ENCODE assay signal across 10 mouse cellular contexts in the genomic region with DNA sequence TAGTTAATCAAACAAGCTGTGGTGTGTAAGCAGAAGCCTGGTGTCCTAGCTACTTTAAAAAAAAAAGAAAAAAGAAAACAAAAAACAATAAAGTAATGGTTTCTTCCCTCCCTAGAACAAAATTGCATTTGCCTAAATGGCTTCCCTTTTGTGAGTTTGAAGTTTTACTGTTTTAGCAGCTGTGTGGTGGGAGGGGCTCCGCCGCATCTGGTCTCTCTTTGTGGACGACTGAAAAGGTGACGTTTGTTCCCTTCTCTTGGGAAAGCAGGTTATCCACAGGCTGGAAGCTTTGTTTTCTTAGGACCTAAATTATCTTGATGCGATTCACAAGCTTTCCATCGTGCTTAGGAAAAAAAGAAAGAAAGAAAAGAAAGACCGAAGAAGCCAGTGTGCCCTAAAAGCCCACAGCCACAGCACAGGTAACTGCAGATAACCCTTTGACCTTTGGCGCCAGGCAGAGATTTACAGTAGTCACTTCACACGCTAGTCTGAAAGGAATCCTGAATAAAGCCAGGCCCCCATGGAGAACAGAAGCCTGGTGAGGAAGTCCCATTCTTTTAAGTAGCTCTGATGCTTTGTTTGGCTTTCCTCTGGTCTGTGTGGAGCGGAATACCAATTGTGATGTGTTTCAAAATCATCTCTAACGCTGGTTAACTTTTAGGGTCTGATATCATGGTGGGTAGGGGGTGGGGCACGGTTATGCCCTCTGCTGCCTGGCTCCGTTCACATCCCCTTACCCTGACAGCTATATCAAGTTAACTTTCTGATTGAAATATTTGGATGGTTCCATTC. TPM values are rescaled to one million over a fixed set of nuclear protein-coding genes. Genes with fewer than 3 reads are reported as not detected.
DNase-seq lines count a peak whose midpoint lies in the region; ATAC-seq lines count a peak whose summit lies in the region.
"Had no signal": no experiment of that assay in that cellular context is flagged by ENCODE, and none has a peak within 500 bp of the region (broad histone marks: within the 10 kb centered on the region; RNA-seq: fewer than 3 reads in every experiment).

No protein-coding gene starts in this region.

- intact Hi-C loops in gastrocnemius, postnatal 36 days (cut with DNase I), result no loop called here

- no peak overlapping the region for H3K4me3 ChIP-seq in hindbrain, embryonic 12.5 days
- H3K4me3 ChIP-seq in midbrain, embryonic 13.5 days (replicated peaks), result no peak overlapping the region

- ATAC-seq in hindbrain, embryonic 12.5 days (ENCODE audit: low FRiP score), result no peak
- peak; percentile 40; the same call in 1 of the 2 replicates for ATAC-seq in midbrain, embryonic 13.5 days

- no peaks in the 10 kb centered on the region for H3K27me3 ChIP-seq in hindbrain, embryonic 12.5 days
- H3K27me3 ChIP-seq in midbrain, embryonic 13.5 days, result no peaks in the 10 kb centered on the region

- WGBS in hindbrain, embryonic 12.5 days, result 8% methylated on average over 13 of the region's 13 CpGs
- 11% methylated on average over 13 of the region's 13 CpGs for WGBS in midbrain, embryonic 13.5 days

- peak; percentile 93 for DNase-seq in heart, adult 11 months
- no peak for DNase-seq in heart, postnatal 4 days
- peak; percentile 59 for DNase-seq in embryo, embryonic 9.5 days (ENCODE audit: extremely low spot score)
- DNase-seq in left cerebral cortex, adult 11 months (ENCODE audit: low spot score), result no peak
- DNase-seq in urinary bladder, postnatal 25 days (ENCODE audit: low spot score), result no peak
- DNase-seq in gastrocnemius, postnatal 36 days, result no peak
- DNase-seq: B cell, adult 2 months; lung, postnatal 4 days had no signal

- H3K4me1 ChIP-seq in hindbrain, embryonic 12.5 days, result peaks cover 15% of the 10 kb centered on the region
- H3K4me1 ChIP-seq in midbrain, embryonic 13.5 days (replicated peaks), result peaks cover 14% of the 10 kb centered on the region

- no peaks in the 10 kb centered on the region for H3K9me3 ChIP-seq in hindbrain, embryonic 12.5 days (replicated peaks)
- H3K9me3 ChIP-seq in midbrain, embryonic 13.5 days, result no peaks in the 10 kb centered on the region

- H3K27ac ChIP-seq in hindbrain, embryonic 12.5 days, result peak overlapping the region; percentile 44
- H3K27ac ChIP-seq in midbrain, embryonic 13.5 days, result no peak overlapping the region

- H3K4me2 ChIP-seq in hindbrain, embryonic 12.5 days (replicated peaks), result peak overlapping the region; percentile 24
- peak overlapping the region; percentile 22; the same call in 1 of the 2 replicates for H3K4me2 ChIP-seq in midbrain, embryonic 13.5 days (replicated peaks)

- 0 out of 2 replicates have a peak overlapping the region, but pooled peaks have one; percentile 35 for H3K9ac ChIP-seq in hindbrain, embryonic 12.5 days
- no peak overlapping the region for H3K9ac ChIP-seq in midbrain, embryonic 13.5 days (replicated peaks)

- H3K36me3 ChIP-seq in hindbrain, embryonic 12.5 days, result no peaks in the 10 kb centered on the region
- H3K36me3 ChIP-seq in midbrain, embryonic 13.5 days, result no peaks in the 10 kb centered on the region

RNA-seq across cellular contexts. Expression of a gene that starts 53.7 kb away (rescaled TPM):
- total RNA-seq in heart, postnatal 4 days (2021), result 1 to 10 TPM; 7.0 to 7.1 TPM
- polyA plus RNA-seq in hindbrain, embryonic 12.5 days (2016; fragmentation: Nextera tagmentation; extraction: Ambion mirVana), result 14.2 and 15.0 TPM in 2 replicates
- 11.3 and 12.0 TPM in 2 replicates for polyA plus RNA-seq in midbrain, embryonic 13.5 days (2015; fragmentation: Nextera tagmentation; extraction: Ambion mirVana)
- 10 to 100 TPM in 1 of 2 experiments, 1 to 10 TPM in 1; 6.4 to 10.2 TPM for total RNA-seq in gastrocnemius, postnatal 36 days (2021)

Comparison
In these comparisons a context has a peak if more than half of its experiments do, and no peak if none do; other contexts are left out.
1. DNase-seq: peak in heart, adult 11 months (single experiment) and embryo, embryonic 9.5 days (single experiment); none in heart, postnatal 4 days (single experiment), left cerebral cortex, adult 11 months (single experiment), urinary bladder, postnatal 25 days (single experiment) and gastrocnemius, postnatal 36 days (0 of 2).